Mouse (Mus musculus): Measurements from ENCODE around the gene Gm20388. TPM values are rescaled to one million over a fixed set of nuclear protein-coding genes. Genes with fewer than 3 reads are reported as not detected.
"Not testable (repeated sequence)": the region's sequence is repeated elsewhere in the genome, so short reads cannot be mapped to it uniquely, and the experiment has no call there.

The Gm20388 gene
- polyA plus RNA-seq, 1 experiment from 2014 or later: 4.4 TPM

DNA sequence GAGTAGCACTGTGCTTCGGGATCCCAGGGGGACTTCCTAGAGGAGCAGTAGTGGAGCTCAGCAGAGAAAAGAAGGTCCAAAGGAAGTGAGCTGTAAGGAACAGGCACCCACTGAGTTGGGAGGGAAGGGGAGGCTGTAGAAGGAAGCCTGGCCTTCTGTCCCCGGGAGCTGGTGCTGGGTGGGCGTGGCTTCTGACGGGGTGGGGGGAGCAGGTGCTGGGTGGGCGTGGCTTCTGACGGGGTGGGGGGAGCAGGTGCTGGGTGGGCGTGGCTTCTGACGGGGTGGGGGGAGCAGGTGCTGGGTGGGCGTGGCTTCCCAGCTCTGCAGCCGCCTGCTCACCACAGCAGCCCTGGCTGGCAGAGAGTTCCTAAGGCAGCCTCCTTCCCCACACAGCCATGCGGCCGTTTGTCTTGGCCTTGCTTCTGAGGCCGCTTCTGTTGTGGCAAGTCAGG is 2413.3 kb downstream of the Gm20388 start:
- H3K4me2 ChIP-seq (replicated peaks); H3K4me3 ChIP-seq (replicated peaks); H3K27me3 ChIP-seq; H3K36me3 ChIP-seq; H3K9me3 ChIP-seq: not testable (repeated sequence)
- Histone ChIP-seq H3K9ac (replicated peaks) (peak overlapping the region; percentile 44; the same call in 1 of the 2 replicates), H3K4me1 (replicated peaks) (peaks cover 85% of the 10 kb centered on the region), H3K27ac (peak overlapping the region; percentile 53)
- 0 out of 2 replicates have a peak, but pooled peaks have one; percentile 16 for ATAC-seq
- WGBS: 4% methylated on average over 13 of the region's 13 CpGs

DNA sequence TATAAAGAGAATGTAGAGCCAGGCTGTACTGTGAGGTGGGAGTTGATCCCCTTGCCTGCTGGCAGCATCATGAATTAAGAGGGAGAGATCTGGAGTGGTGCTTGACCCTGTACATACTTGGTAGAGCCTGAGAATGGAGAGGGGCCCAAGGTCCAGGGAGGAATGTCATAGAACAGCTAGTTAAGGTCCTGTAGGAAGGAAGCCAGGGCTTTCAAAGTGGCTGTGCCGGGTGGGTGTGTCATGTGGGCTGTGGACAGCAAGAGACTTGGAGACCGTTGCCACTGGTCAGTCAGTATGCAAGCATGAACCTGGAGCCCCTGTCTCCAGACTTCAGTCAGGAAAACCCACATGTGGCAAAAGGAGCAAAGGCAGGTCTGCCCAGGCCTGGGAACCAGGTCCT is 2414.6 kb downstream of the Gm20388 start:
- Histone ChIP-seq H3K9ac (replicated peaks) (no peak overlapping the region), H3K27me3 (0 out of 2 replicates have a peak, but pooled peaks cover 3% of the 10 kb centered on the region), H3K4me1 (replicated peaks) (peaks cover 87% of the 10 kb centered on the region), H3K36me3 (no peaks in the 10 kb centered on the region), H3K9me3 (no peaks in the 10 kb centered on the region), H3K27ac (peak overlapping the region; percentile 35; the same call in 1 of the 2 replicates), H3K4me3 (replicated peaks) (no peak overlapping the region), H3K4me2 (replicated peaks) (peak overlapping the region; percentile 39; the same call in 1 of the 2 replicates)
- ATAC-seq: no peak
- WGBS: 58% methylated on average over 2 of the region's 2 CpGs

DNA sequence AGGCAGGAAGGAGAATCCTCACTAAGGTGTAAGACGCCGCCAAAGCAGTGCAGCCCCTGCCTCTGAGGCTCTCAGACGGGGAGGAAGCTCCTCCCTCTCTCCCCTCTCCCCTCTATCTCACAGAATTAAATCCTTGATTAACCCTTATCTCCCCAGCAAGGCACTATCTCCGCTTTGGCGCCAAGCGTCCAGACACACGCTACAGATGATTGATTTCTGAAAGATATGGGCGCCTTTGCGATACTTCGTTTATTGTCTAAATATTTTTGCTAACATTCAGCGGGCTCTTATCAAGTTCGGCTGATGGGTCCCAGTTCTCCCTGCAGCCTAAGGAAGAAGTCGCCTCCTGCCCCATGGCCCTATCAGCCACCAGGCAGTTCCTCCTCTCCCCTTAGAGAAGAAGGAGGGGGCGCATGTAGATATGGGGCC is 2415.5 kb downstream of the Gm20388 start:
- 11% methylated on average over 14 of the region's 14 CpGs for WGBS
- H3K4me3 ChIP-seq (replicated peaks): peak overlapping the region; percentile 18; the same call in 1 of the 2 replicates
- peak overlapping the region; percentile 54 for H3K9ac ChIP-seq (replicated peaks)
- H3K4me1 ChIP-seq (replicated peaks): peaks cover 87% of the 10 kb centered on the region
- H3K27ac ChIP-seq: peak overlapping the region; percentile 35
- H3K9me3 ChIP-seq: no peaks in the 10 kb centered on the region
- 0 out of 2 replicates have a peak, but pooled peaks cover 3% of the 10 kb centered on the region for H3K27me3 ChIP-seq
- no peak for ATAC-seq
- H3K4me2 ChIP-seq (replicated peaks): peak overlapping the region; percentile 39
- no peaks in the 10 kb centered on the region for H3K36me3 ChIP-seq

DNA sequence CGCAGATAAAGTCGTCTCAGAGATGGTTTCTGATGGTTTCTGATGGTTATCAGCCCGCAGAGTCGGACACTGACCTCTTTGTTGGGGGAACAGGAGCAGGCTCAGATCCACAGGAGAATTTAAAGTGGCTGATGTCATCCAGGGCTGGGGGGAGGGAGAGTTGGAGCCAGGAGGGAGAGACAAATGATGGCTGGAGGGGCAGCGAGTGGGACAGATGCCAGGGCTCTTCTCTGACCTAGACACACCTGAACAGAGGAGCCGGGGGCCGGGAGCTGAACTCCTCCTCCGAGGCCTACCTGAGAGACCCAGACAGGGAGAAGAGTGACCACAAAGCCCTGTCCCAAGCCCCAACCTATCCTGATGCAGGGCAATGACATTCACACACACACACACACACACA is 2418.4 kb downstream of the Gm20388 start:
- 69% methylated on average over 8 of the region's 8 CpGs for WGBS
- Histone ChIP-seq H3K4me3 (replicated peaks) (no peak overlapping the region), H3K4me2 (replicated peaks) (no peak overlapping the region), H3K9ac (replicated peaks) (no peak overlapping the region), H3K27ac (peak overlapping the region; percentile 71), H3K9me3 (no peaks in the 10 kb centered on the region), H3K36me3 (no peaks in the 10 kb centered on the region), H3K4me1 (replicated peaks) (peaks cover 63% of the 10 kb centered on the region), H3K27me3 (peaks cover 8% of the 10 kb centered on the region)
- no peak for ATAC-seq

DNA sequence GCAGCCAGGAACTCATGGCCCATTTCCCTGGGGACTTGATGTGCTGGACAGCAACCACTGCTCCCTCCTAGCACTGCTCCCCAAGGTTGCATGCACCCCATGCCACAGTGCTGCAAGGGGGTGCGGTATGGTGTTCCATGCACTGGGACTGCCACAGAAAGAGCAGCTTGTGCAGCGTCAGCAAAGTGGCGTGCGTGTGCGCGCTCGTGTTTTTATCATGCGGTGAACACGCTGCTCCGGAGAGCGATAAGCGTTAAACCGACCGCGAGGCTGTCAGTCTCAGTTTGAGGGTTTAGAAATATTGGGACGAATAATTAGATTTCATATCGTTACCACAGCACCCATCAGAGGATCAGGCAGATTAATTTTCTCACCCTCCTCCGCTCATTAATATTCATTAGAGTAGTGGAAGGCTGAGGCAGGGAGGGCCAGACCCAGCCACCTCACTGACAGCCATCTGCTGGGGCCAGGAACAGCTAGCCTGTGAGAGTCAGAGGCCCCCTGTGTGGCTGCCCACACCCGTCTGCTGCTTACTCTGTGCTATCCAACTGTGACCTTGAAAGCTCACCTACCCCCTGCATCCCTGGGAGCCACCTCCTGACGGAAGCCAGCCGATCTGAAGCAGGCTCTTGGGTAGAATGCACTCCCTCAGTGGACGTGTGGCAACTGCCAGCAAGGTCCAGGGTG is 2419.1 kb downstream of the Gm20388 start:
- Histone ChIP-seq H3K4me1 (replicated peaks) (peaks cover 57% of the 10 kb centered on the region), H3K9ac (replicated peaks) (no peak overlapping the region), H3K4me2 (replicated peaks) (no peak overlapping the region), H3K36me3 (no peaks in the 10 kb centered on the region), H3K27me3 (peaks cover 14% of the 10 kb centered on the region), H3K4me3 (replicated peaks) (no peak overlapping the region), H3K27ac (peak overlapping the region; percentile 71), H3K9me3 (no peaks in the 10 kb centered on the region)
- peak; percentile 40 for ATAC-seq
- 48% methylated on average over 22 of the region's 22 CpGs for WGBS

DNA sequence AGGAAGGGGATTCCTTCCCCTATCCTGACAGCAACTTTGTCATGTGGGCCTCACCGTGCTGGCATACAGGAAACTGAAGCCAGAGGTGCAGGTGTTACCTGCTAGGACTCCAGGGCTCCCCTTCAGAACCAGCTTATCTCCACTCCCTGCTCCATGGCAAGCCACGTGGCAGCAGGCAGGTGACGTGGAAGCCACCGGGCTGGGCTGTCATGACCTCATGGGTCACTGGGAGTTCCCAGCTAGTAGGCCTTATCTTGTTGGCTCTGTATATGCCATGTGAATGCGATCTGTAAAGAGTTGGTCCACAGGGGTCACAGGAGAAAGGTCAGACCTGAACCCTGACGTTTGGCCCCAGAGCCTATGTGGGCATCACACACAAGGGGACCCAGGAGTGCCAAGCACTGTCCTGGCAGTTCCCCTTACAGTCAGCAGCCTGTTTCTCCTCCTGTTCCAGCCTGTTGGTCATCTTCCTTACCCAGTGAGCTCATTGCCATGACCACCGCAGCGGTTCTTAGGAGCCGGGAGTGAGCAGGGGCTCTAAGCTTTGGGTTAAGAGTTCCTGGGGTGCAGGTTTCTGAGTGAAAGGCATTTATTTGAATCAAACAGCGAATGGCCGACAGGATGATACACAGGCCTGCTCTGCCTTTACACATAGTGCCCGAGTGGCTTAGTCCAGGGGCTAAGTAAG is 2419.9 kb downstream of the Gm20388 start:
- peaks cover 23% of the 10 kb centered on the region for H3K27me3 ChIP-seq
- no peak overlapping the region for H3K9ac ChIP-seq (replicated peaks)
- ATAC-seq: no peak
- no peak overlapping the region for H3K4me3 ChIP-seq (replicated peaks)
- H3K4me1 ChIP-seq (replicated peaks): peaks cover 52% of the 10 kb centered on the region
- no peaks in the 10 kb centered on the region for H3K9me3 ChIP-seq
- H3K27ac ChIP-seq: peak overlapping the region; percentile 71
- no peak overlapping the region for H3K4me2 ChIP-seq (replicated peaks)
- 71% methylated on average over 12 of the region's 12 CpGs for WGBS
- H3K36me3 ChIP-seq: no peaks in the 10 kb centered on the region

DNA sequence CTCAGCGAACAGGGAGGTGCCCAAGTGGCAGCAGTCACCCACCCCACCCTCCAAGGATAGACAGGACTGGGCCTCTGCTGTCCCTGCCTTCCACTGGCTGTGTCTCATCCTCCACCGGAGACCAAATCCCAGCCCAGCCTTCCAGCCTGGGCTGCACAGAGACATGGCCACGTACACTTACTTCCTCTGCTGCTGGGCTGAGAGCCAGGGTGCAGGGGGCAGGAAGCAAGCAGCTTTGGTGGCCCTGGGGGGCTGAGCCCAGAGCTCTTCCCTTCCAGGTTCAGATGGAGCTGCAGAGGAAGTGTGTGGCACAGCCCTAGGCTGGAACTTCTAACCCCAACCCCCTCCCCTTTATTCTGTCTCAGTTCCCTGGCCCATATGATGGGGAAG is 2420.5 kb downstream of the Gm20388 start:
- H3K9ac ChIP-seq (replicated peaks): no peak overlapping the region
- no peaks in the 10 kb centered on the region for H3K36me3 ChIP-seq
- H3K27ac ChIP-seq: 0 out of 2 replicates have a peak overlapping the region, but pooled peaks have one; percentile 71

DNA sequence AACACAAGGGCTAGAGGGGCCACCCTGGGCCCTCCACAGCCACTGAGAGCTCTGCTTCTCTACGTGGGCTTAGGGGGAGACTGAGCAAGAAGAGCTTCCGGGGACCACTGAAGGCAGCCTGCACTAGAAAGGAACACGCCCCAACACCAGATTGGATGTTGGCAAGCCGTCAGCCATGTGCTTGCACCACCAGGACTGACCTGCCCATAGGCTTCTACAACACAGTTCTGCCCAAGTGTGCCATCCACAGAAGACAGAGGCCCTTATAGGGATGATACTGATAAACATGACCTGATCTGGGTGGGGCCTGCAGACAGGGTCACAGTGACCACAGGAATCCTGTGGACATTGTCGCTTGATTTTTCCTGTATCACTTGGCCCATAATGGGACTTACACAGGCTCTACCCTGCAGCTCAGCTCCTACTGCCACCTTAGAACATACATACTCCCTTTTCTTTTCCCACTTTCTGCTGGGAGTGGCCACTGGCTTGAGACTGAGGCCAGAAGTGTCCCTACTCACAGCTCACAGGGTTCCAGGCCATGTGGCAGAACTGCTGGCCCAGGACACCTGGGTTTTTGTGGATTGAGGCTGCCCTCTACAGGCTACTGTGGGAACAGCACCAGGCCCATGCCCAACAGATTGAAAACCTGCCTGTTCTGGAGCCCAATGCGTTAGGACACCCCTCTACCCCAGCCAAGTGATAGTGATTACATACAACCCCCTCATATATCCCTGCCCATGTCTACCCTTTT is 2422.3 kb downstream of the Gm20388 start:
- H3K4me2 ChIP-seq (replicated peaks): no peak overlapping the region
- no peak overlapping the region for H3K27ac ChIP-seq
- 72% methylated on average over 6 of the region's 6 CpGs for WGBS
- no peak overlapping the region for H3K4me3 ChIP-seq (replicated peaks)
- peaks cover 52% of the 10 kb centered on the region for H3K4me1 ChIP-seq (replicated peaks)
- H3K9me3 ChIP-seq: no peaks in the 10 kb centered on the region
- no peaks in the 10 kb centered on the region for H3K36me3 ChIP-seq
- peaks cover 47% of the 10 kb centered on the region for H3K27me3 ChIP-seq
- ATAC-seq: peak; percentile 8; the same call in 1 of the 2 replicates
- H3K9ac ChIP-seq (replicated peaks): no peak overlapping the region

More for the DNA sequence above, 2420.5 kb downstream of the Gm20388 start:
- Histone ChIP-seq H3K4me3 (replicated peaks) (no peak overlapping the region), H3K9me3 (no peaks in the 10 kb centered on the region), H3K4me2 (replicated peaks) (no peak overlapping the region), H3K4me1 (replicated peaks) (peaks cover 52% of the 10 kb centered on the region), H3K27me3 (peaks cover 29% of the 10 kb centered on the region)
- no peak for ATAC-seq
- WGBS: 77% methylated on average over 3 of the region's 3 CpGs

DNA sequence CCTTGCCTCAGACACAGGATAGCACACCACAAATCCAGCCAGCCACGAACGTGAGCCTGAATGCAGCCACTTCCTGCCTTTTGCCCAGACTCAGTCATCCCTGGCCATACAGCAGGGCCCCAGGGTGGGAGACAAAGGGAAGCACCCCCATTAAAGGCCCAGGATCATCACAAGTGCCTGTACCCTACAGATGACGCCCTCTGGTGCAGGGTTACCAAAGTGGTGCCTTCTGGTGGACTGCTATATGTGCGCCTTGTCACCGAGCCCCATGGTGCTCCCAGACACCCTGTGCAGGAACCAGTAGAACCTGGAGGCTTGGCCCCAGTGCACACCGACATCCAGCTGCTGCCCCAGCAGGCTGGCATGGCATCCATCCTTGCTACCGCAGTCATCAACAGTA is 2422.9 kb downstream of the Gm20388 start:
- Histone ChIP-seq H3K4me2 (replicated peaks) (no peak overlapping the region), H3K9me3 (no peaks in the 10 kb centered on the region), H3K9ac (replicated peaks) (no peak overlapping the region), H3K4me3 (replicated peaks) (no peak overlapping the region), H3K27me3 (peaks cover 53% of the 10 kb centered on the region), H3K4me1 (replicated peaks) (peaks cover 46% of the 10 kb centered on the region), H3K36me3 (no peaks in the 10 kb centered on the region), H3K27ac (no peak overlapping the region)
- 76% methylated on average over 7 of the region's 7 CpGs for WGBS
- no peak for ATAC-seq

DNA sequence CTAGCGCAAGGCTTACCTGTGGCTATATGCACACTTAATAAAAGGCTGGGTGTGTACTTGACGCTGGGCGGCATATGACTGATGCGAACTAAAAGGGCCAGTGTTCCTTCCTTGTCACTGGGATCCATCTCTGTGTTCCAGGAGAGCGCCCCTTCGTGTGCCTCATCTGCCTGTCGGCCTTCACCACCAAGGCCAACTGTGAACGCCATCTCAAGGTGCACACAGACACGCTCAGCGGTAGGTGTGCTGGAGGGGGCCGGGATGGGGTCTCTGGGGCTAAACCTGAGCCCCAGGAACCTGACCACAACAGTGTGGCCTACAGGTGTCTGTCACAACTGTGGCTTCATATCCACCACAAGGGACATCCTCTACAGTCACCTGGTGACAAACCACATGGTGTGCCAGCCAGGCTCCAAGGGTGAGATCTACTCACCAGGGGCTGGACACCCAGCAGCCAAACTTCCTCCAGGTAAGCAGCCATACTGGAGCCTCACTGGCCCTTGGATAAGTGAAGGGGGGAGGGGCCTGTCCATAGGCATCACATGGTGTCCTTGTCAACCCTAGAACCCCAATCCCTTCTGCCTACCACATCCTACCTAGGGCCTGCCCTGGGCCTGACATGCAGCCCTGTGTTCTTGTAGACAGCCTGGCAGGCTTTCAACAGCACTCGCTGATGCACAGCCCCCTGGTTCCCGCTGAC is 2424.3 kb downstream of the Gm20388 start:
- Histone ChIP-seq H3K9me3 (no peaks in the 10 kb centered on the region), H3K9ac (replicated peaks) (0 out of 2 replicates have a peak overlapping the region, but pooled peaks have one; percentile 65), H3K4me3 (replicated peaks) (0 out of 2 replicates have a peak overlapping the region, but pooled peaks have one; percentile 53), H3K4me2 (replicated peaks) (peak overlapping the region; percentile 85), H3K27me3 (peaks cover 64% of the 10 kb centered on the region), H3K27ac (no peak overlapping the region), H3K36me3 (no peaks in the 10 kb centered on the region), H3K4me1 (replicated peaks) (peaks cover 32% of the 10 kb centered on the region)
- 84% methylated on average over 13 of the region's 13 CpGs for WGBS
- ATAC-seq: peak; percentile 3; the same call in 1 of the 2 replicates

DNA sequence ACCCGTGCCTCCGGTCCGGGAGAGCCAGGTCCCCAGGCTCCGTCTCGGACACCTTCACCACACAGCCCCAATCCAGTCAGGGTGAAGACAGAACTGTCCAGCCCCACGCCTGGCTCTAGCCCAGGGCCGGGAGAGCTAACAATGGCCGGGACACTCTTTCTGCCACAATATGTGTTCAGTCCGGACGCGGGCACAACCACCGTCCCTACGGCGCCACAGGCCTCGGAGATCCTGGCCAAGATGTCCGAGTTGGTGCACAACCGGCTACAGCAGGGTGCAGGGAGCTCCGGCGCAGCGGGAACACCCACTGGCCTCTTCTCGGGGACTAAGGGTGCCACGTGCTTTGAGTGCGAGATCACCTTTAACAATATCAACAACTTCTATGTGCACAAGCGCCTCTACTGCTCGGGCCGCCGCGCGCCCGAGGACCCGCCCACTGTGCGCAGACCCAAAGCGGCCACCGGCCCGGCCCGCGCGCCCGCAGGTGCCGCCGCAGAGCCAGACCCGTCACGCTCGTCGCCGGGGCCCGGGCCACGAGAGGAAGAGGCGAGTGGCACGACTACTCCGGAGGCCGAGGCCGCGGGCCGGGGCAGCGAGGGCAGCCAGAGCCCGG is 2425.1 kb downstream of the Gm20388 start:
- WGBS: 6% methylated on average over 57 of the region's 57 CpGs
- peaks cover 24% of the 10 kb centered on the region for H3K4me1 ChIP-seq (replicated peaks)
- H3K27ac ChIP-seq: no peak overlapping the region
- no peaks in the 10 kb centered on the region for H3K9me3 ChIP-seq
- H3K27me3 ChIP-seq: peaks cover 68% of the 10 kb centered on the region
- peak; percentile 46 for ATAC-seq
- peak overlapping the region; percentile 85 for H3K4me2 ChIP-seq (replicated peaks)
- H3K36me3 ChIP-seq: no peaks in the 10 kb centered on the region
- H3K9ac ChIP-seq (replicated peaks): peak overlapping the region; percentile 65
- H3K4me3 ChIP-seq (replicated peaks): peak overlapping the region; percentile 53

All from midbrain, embryonic 13.5 days (tissue).